Mouse (Mus musculus) hindbrain, embryonic 16.5 days (tissue): ENCODE results near the gene Lrp3. TPM values are rescaled to one million over a fixed set of nuclear protein-coding genes. Genes with fewer than 3 reads are reported as not detected.

Experiments
- ATAC-seq: fragments of 200-750 bp; cut with Nextera tagmentation; 2 replicates; pipeline ENCODE4 v1.8.0; 2017; ENCODE audit warnings: moderate TSS enrichment, moderate library complexity
- H3K27ac ChIP-seq: fragments of 300-500 bp; sonication (generic); 2 replicates; pipeline ENCODE4 v1.5.1; 2014; ENCODE audit warnings: low read depth, mild to moderate bottlenecking, control low read depth, low read length, moderate library complexity
- H3K27me3 ChIP-seq: fragments of 300-500 bp; sonication (generic); replicated peaks from 2 replicates; pipeline ENCODE4 v1.6.1; 2014; ENCODE audit warnings: low read length; ENCODE audit not compliant: control insufficient read depth, insufficient read depth
- H3K36me3 ChIP-seq: fragments of 300-500 bp; sonication (generic); 2 replicates; pipeline ENCODE4 v1.6.1; 2014; ENCODE audit warnings: mild to moderate bottlenecking, low read length, moderate library complexity, mixed read lengths; ENCODE audit not compliant: control insufficient read depth, insufficient read depth
- H3K4me1 ChIP-seq: fragments of 300-500 bp; sonication (generic); 2 replicates; pipeline ENCODE4 v1.6.1; 2014; ENCODE audit warnings: low read depth, low read length; ENCODE audit not compliant: control insufficient read depth, insufficient read depth
- H3K4me2 ChIP-seq: fragments of 300-500 bp; sonication (generic); 2 replicates; pipeline ENCODE4 v1.6.1; 2014; ENCODE audit warnings: mild to moderate bottlenecking, low read length, control low read depth, moderate library complexity
- H3K4me3 ChIP-seq: fragments of 300-500 bp; sonication (generic); 2 replicates; pipeline ENCODE4 v1.5.1; 2014; ENCODE audit warnings: mild to moderate bottlenecking, low read length, control low read depth, moderate library complexity
- H3K9ac ChIP-seq: fragments of 300-500 bp; sonication (generic); 2 replicates; pipeline ENCODE4 v1.6.1; 2014; ENCODE audit warnings: low read depth, mild to moderate bottlenecking, control low read depth, low read length, moderate library complexity
- H3K9me3 ChIP-seq: fragments of 300-500 bp; sonication (generic); 2 replicates; pipeline ENCODE4 v1.6.1; 2014; ENCODE audit warnings: mild to moderate bottlenecking, low read length, moderate library complexity; ENCODE audit not compliant: control insufficient read depth
- WGBS: fragments of 180-500 bp; shearing (Covaris S2); extraction: QIAGEN DNeasy Blood & Tissue Kit; methylation state at CpG from one replicate; pipeline ENCODE4 v1.1.7; 2014; 5-methylcytosine and 5-hydroxymethylcytosine counted together
- polyA plus RNA-seq: library from polyadenylated mRNA; unstranded; fragments of >200 nt; fragmentation: Nextera tagmentation; extraction: Ambion mirVana; gene quantifications from 2 replicates; pipeline ENCODE4 v1.2.1, GENCODE M21; 2015

Gene Lrp3
- polyA plus RNA-seq, 1 experiment from 2014 or later: 25.5 TPM

DNA sequence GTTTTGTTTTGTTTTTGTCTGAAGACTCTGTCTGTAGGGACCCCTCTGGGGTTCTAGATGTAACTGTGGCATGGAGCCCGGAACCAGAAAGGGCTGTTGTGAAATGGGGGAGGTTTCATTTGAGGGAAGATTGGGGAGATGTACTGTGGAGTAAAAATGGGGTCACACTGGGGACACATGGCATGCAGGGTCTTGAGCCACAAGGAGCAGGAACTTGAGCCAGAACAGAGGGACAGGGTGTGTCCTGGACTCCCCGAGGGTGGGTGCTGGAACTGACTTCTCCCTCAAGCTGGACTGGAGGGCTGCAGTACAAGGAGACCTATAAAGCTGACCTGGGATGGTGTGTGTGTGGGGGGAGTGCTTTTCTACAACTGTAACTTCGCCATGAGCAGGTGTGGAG, 57.8 kb downstream of the Lrp3 start:
- no peak overlapping the region for H3K4me2 ChIP-seq
- H3K27me3 ChIP-seq: no peaks in the 10 kb centered on the region
- no peaks in the 10 kb centered on the region for H3K9me3 ChIP-seq
- H3K4me1 ChIP-seq: no peaks in the 10 kb centered on the region
- no peak overlapping the region for H3K9ac ChIP-seq
- H3K4me3 ChIP-seq: no peak overlapping the region
- no peaks in the 10 kb centered on the region for H3K36me3 ChIP-seq
- 71% methylated on average over 3 of the region's 3 CpGs for WGBS
- no peak for ATAC-seq
- H3K27ac ChIP-seq: no peak overlapping the region

DNA sequence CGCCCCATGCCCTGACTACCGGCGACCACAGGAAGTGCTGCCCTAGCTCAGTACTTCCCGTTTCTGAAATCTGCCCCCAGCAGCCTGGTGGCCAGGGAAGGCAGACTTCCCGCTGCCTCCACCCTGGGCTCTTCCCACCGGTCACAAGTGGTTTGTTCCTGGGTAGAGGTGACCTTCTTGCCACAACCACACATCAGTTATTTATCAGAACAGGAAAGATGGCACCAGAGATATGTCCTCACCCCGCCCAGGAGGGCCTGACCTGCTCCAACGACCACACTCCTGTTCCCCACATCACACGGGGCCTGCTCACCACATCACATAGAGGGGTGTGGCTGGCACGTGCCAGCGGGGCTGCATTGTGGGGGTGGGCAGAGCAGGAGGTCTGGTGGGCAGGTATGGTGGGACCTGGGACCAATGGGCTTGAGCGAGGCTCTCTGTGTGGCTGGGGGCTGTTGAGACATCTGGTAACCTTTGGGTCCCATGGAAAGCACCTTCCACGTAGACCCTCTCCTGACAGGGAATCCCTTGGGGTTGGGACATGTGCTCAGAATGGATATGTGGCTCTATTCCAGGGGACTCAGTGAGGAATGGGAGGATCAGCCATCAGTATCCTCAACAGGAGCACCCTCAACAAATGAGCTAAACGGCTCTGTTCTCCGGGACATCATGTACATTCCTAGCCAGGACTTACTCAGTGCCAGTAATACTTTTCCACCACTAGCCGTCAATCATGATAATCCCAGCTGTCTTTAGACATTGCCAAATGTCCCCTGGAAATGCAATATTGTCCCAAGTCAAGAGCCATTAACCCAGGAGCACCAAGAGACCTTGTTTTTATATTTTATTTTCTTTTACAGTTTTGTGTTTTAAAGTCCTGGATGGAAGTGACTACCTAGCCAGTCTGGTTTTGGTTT, 58.5 kb downstream of the Lrp3 start:
- no peak overlapping the region for H3K4me3 ChIP-seq
- H3K36me3 ChIP-seq: no peaks in the 10 kb centered on the region
- no peak overlapping the region for H3K27ac ChIP-seq
- no peaks in the 10 kb centered on the region for H3K4me1 ChIP-seq
- ATAC-seq: no peak
- H3K9ac ChIP-seq: no peak overlapping the region
- no peaks in the 10 kb centered on the region for H3K9me3 ChIP-seq
- WGBS: 77% methylated on average over 16 of the region's 16 CpGs
- no peak overlapping the region for H3K4me2 ChIP-seq
- no peaks in the 10 kb centered on the region for H3K27me3 ChIP-seq

DNA sequence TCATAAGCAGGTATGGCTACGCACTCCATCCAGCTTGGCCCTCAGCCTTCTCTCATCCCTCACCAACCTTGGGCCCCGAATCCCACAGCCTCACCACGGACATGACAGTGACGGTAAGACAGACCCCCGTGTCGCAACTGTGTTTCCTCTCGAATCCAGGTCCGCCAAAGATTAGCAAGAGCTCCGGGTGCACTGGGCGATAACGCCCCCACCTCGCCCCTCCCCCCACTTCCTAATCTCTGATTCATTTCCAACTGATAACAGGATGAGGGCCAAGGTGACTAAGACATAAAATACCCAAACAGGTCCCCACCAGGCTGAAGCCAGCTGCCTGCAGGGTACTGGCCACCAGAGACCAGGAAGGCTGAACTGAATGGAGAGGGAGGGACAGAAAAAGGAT, 60.8 kb downstream of the Lrp3 start:
- Histone ChIP-seq H3K9me3 (no peaks in the 10 kb centered on the region), H3K27ac (no peak overlapping the region), H3K27me3 (no peaks in the 10 kb centered on the region), H3K36me3 (no peaks in the 10 kb centered on the region), H3K4me3 (no peak overlapping the region), H3K4me1 (no peaks in the 10 kb centered on the region), H3K9ac (no peak overlapping the region), H3K4me2 (no peak overlapping the region)
- ATAC-seq: no peak
- 86% methylated on average over 12 of the region's 12 CpGs for WGBS

DNA sequence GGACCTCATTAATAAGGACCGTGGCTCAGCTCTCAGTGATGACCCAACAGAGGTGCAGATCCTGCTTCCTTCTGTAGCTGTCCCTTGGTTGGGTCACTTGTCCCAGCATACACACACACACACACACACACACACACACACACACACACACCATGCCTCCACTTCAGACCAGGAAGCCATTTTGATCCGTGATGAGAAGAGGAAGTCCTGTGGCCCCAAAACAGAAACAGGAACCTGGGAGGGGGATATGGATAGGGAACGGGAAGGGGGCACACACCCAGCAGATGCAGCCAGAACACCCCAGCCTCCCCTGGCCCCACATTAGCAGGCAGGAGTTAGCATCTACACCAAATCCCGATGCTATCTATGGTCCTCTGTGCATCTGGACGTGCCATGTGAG, 64.4 kb downstream of the Lrp3 start:
- Histone ChIP-seq H3K27me3 (no peaks in the 10 kb centered on the region), H3K9ac (no peak overlapping the region), H3K27ac (no peak overlapping the region), H3K4me2 (no peak overlapping the region), H3K36me3 (no peaks in the 10 kb centered on the region), H3K4me1 (no peaks in the 10 kb centered on the region), H3K9me3 (no peaks in the 10 kb centered on the region), H3K4me3 (no peak overlapping the region)
- WGBS: 92% methylated on average over 5 of the region's 5 CpGs
- ATAC-seq: no peak

Other genes starting within 250 kb of the Lrp3 start
- 25.5 and 30.0 TPM in 2 replicates for gene Cebpg, start 158.9 kb downstream of the Lrp3 start, polyA plus RNA-seq
- gene Cebpa, start 96.2 kb downstream of the Lrp3 start, polyA plus RNA-seq: 0.75 and 0.86 TPM in 2 replicates
- 32.7 and 45.2 TPM in 2 replicates for gene Slc7a10, start 29.1 kb downstream of the Lrp3 start, polyA plus RNA-seq
- gene Gpatch1, start 102.9 kb upstream of the Lrp3 start, polyA plus RNA-seq: 17.5 and 20.8 TPM in 2 replicates
- 3.3 and 3.9 TPM in 2 replicates for gene Rhpn2, start 118.7 kb upstream of the Lrp3 start, polyA plus RNA-seq
- gene Faap24, start 181.3 kb upstream of the Lrp3 start, polyA plus RNA-seq: 14.9 and 15.1 TPM in 2 replicates
- gene Cep89, start 181.5 kb upstream of the Lrp3 start, polyA plus RNA-seq: 30.5 and 32.5 TPM in 2 replicates
- 0.17 and 0.20 TPM in 2 replicates for gene Slc7a9, start 233.3 kb upstream of the Lrp3 start, polyA plus RNA-seq